Mouse (Mus musculus) heart, postnatal 4 days (tissue): ENCODE results near the gene Ctsg. TPM values are rescaled to one million over a fixed set of nuclear protein-coding genes. Genes with fewer than 3 reads are reported as not detected.
"Not testable (repeated sequence)": the region's sequence is repeated elsewhere in the genome, so short reads cannot be mapped to it uniquely, and the experiment has no call there.

Experiments
- DNase-seq: peaks from one replicate; pipeline ENCODE4 v3.0.0; 2021
- total RNA-seq, 2 experiments: library from RNA; stranded (reverse); gene quantifications; 2 replicates each; pipeline ENCODE4 v1.2.3; 2021

The Ctsg gene
- total RNA-seq, result not detected

- no peak for DNase-seq
These were observed at the start of gene Ctsg for GRCm38 (mm10) chr14:56102386-56102785. Gene Ctsg (minus strand): TSS chr14:56102574.

- not testable (repeated sequence) for DNase-seq
These were observed 31.3 kb upstream of the Ctsg start for GRCm38 (mm10) chr14:56133675-56134074.

- not testable (repeated sequence) for DNase-seq
These were observed 30.1 kb upstream of the Ctsg start, which contains the start of gene Gzmd for GRCm38 (mm10) chr14:56132508-56132907. Gene Gzmd (minus strand): TSS chr14:56132608.

- no peak for DNase-seq
These were observed 26.0 kb upstream of the Ctsg start for GRCm38 (mm10) chr14:56128341-56128740.

- DNase-seq, result no peak
These were observed 21.1 kb upstream of the Ctsg start for GRCm38 (mm10) chr14:56123516-56123915.

- DNase-seq, result no peak
These were observed 18.2 kb upstream of the Ctsg start, which contains the start of gene Gzme for GRCm38 (mm10) chr14:56120525-56120924. Gene Gzme (minus strand): TSS chr14:56120625.

- not testable (repeated sequence) for DNase-seq
These were observed 13.3 kb upstream of the Ctsg start for GRCm38 (mm10) chr14:56115531-56116310.

GRCm38 (mm10) chr14:56105447-56106180, 3.2 kb upstream of the Ctsg start:
- DNase-seq, result no peak

GRCm38 (mm10) chr14:56105016-56105415, 2.6 kb upstream of the Ctsg start:
- DNase-seq, result no peak

GRCm38 (mm10) chr14:56103452-56103851, 1.1 kb upstream of the Ctsg start:
- DNase-seq, result no peak

GRCm38 (mm10) chr14:56098940-56099339, 3.4 kb downstream of the Ctsg start:
- DNase-seq, result no peak

- no peak for DNase-seq
These were observed 4.8 kb downstream of the Ctsg start for GRCm38 (mm10) chr14:56097597-56097996.

- DNase-seq, result no peak
These were observed 9.0 kb downstream of the Ctsg start for GRCm38 (mm10) chr14:56093353-56093752.

GRCm38 (mm10) chr14:56086711-56087110, 15.7 kb downstream of the Ctsg start:
- no peak for DNase-seq

- no peak for DNase-seq
These were observed 17.2 kb downstream of the Ctsg start, which contains the start of gene Mcpt8 for GRCm38 (mm10) chr14:56085167-56085566. Gene Mcpt8 (minus strand): TSS chr14:56085273.

- no peak for DNase-seq
These were observed 20.4 kb downstream of the Ctsg start for GRCm38 (mm10) chr14:56082016-56082415.

GRCm38 (mm10) chr14:56062213-56062612, 40.2 kb downstream of the Ctsg start, which contains the start of gene Mcpt4:
Gene Mcpt4 (minus strand): TSS chr14:56062313.
- not testable (repeated sequence) for DNase-seq

- DNase-seq, result no peak
These were observed 44.7 kb downstream of the Ctsg start for GRCm38 (mm10) chr14:56057722-56058121.

- no peak for DNase-seq
These were observed 47.0 kb downstream of the Ctsg start for GRCm38 (mm10) chr14:56055408-56055807.
